Mouse (Mus musculus) MEL (cell line): ENCODE measurements around the gene Tulp4. TPM values are rescaled to one million over a fixed set of nuclear protein-coding genes. Genes with fewer than 3 reads are reported as not detected.

ENCODE experiments used
- DNase-seq: peaks from one replicate; pipeline ENCODE4 v3.0.0; 2011; ENCODE audit warnings: low read depth, low spot score
- H3K27ac ChIP-seq: 2 replicates; pipeline ENCODE4 v1.5.1; 2012; ENCODE audit warnings: low read depth, mild to moderate bottlenecking, control low read depth, low read length, moderate library complexity; ENCODE audit not compliant: control insufficient read depth
- H3K27me3 ChIP-seq, 2 experiments: fragments of 150-350 bp in 1 of 2; sonication (generic) in 1 of 2; 2 replicates each; pipeline ENCODE4 v1.6.1; 2012; ENCODE audit warnings: low read length in 2 of 2, mild to moderate bottlenecking in 2 of 2, improper control_type of control experiment in 1 of 2, moderate library complexity in 1 of 2; ENCODE audit not compliant: insufficient read depth in 2 of 2, control insufficient read depth in 1 of 2
- H3K36me3 ChIP-seq, 2 experiments: 2 replicates each; pipeline ENCODE4 v1.6.1; 2012 to 2014; ENCODE audit warnings: low read length in 2 of 2, improper control_type of control experiment in 1 of 2, inconsistent platforms in 1 of 2, mild to moderate bottlenecking in 1 of 2; ENCODE audit not compliant: insufficient read depth in 2 of 2, control insufficient read depth in 1 of 2
- H3K4me1 ChIP-seq, 2 experiments: fragments of 150-350 bp in 1 of 2; sonication (generic) in 1 of 2; 2 replicates each; pipeline ENCODE4 v1.6.1; 2012; ENCODE audit warnings: low read length in 2 of 2, improper control_type of control experiment in 1 of 2, mild to moderate bottlenecking in 1 of 2; ENCODE audit not compliant: insufficient read depth in 2 of 2, control insufficient read depth in 1 of 2
- H3K4me3 ChIP-seq, 2 experiments: fragments of 150-350 bp in 1 of 2; sonication (generic) in 1 of 2; 2 replicates each; pipeline ENCODE4 v1.5.1; 2012; ENCODE audit warnings: low read depth in 2 of 2, low read length in 2 of 2, mild to moderate bottlenecking in 2 of 2, moderate library complexity in 2 of 2, control low read depth in 1 of 2, improper control_type of control experiment in 1 of 2; ENCODE audit not compliant: control insufficient read depth in 1 of 2, insufficient read depth in 1 of 2
- H3K79me2 ChIP-seq: 2 replicates; pipeline ENCODE4 v1.6.1; 2012; ENCODE audit warnings: mild to moderate bottlenecking, low read length, moderate library complexity; ENCODE audit not compliant: control insufficient read depth, poor library complexity, insufficient read depth
- H3K9ac ChIP-seq: 2 replicates; pipeline ENCODE4 v1.6.1; 2012; ENCODE audit warnings: low read depth, mild to moderate bottlenecking, control low read depth, low read length, moderate library complexity; ENCODE audit not compliant: control insufficient read depth, poor library complexity, severe bottlenecking
- H3K9me3 ChIP-seq: fragments of 150-350 bp; sonication (generic); replicated peaks from 2 replicates; pipeline ENCODE4 v1.6.1; 2012; ENCODE audit warnings: mild to moderate bottlenecking, low read length, improper control_type of control experiment, moderate library complexity; ENCODE audit not compliant: insufficient read depth
- BHLHE40 ChIP-seq: IDR thresholded peaks from 2 replicates; pipeline ENCODE4 v1.6.1; 2012; ENCODE audit warnings: low read depth, mild to moderate bottlenecking, inconsistent platforms, low read length, improper control_type of control experiment, borderline replicate concordance
- CHD1 ChIP-seq: IDR thresholded peaks from 2 replicates; pipeline ENCODE4 v1.6.1; 2012; ENCODE audit warnings: low read depth, mild to moderate bottlenecking, inconsistent platforms, low read length, improper control_type of control experiment
- E2F4 ChIP-seq: IDR thresholded peaks from 2 replicates; pipeline ENCODE4 v1.6.1; 2011; ENCODE audit warnings: low read depth, low read length, improper control_type of control experiment, borderline replicate concordance
- EP300 ChIP-seq, 2 experiments: IDR thresholded peaks; 2 replicates each; pipeline ENCODE4 v1.6.1; 2011; ENCODE audit warnings: improper control_type of control experiment in 2 of 2, low read length in 2 of 2, low read depth in 1 of 2, mild to moderate bottlenecking in 1 of 2
- ETS1 ChIP-seq: IDR thresholded peaks from 2 replicates; pipeline ENCODE4 v1.6.1; 2012; ENCODE audit warnings: low read depth, mild to moderate bottlenecking, inconsistent platforms, low read length, improper control_type of control experiment, moderate library complexity
- GABPA ChIP-seq: IDR thresholded peaks from 2 replicates; pipeline ENCODE4 v1.6.1; 2012; ENCODE audit warnings: low read depth, mild to moderate bottlenecking, inconsistent platforms, low read length, improper control_type of control experiment, moderate library complexity
- MAFK ChIP-seq: IDR thresholded peaks from 2 replicates; pipeline ENCODE4 v1.6.1; 2011; ENCODE audit warnings: low read depth, mild to moderate bottlenecking, low read length, improper control_type of control experiment, borderline replicate concordance
- MAX ChIP-seq: IDR thresholded peaks from 2 replicates; pipeline ENCODE4 v1.6.1; 2011; ENCODE audit warnings: low read length, improper control_type of control experiment
- MAZ ChIP-seq: IDR thresholded peaks from 2 replicates; pipeline ENCODE4 v1.6.1; 2012; ENCODE audit warnings: low read depth, mild to moderate bottlenecking, inconsistent platforms, low read length, improper control_type of control experiment
- MXI1 ChIP-seq: IDR thresholded peaks from 2 replicates; pipeline ENCODE4 v1.6.1; 2011; ENCODE audit warnings: mild to moderate bottlenecking, low read depth, low read length, improper control_type of control experiment
- MYB ChIP-seq: IDR thresholded peaks from 2 replicates; pipeline ENCODE4 v1.6.1; 2011; ENCODE audit warnings: mild to moderate bottlenecking, low read depth, low read length, improper control_type of control experiment
- MYC ChIP-seq: IDR thresholded peaks from 2 replicates; pipeline ENCODE4 v1.6.1; 2011; ENCODE audit warnings: low read depth, mild to moderate bottlenecking, low read length, improper control_type of control experiment, moderate library complexity
- NRF1 ChIP-seq: IDR thresholded peaks from 2 replicates; pipeline ENCODE4 v1.6.1; 2014; ENCODE audit warnings: low read depth, mild to moderate bottlenecking, inconsistent platforms, low read length, improper control_type of control experiment, moderate library complexity; ENCODE audit not compliant: poor library complexity, insufficient read depth, severe bottlenecking
- RAD21 ChIP-seq: IDR thresholded peaks from 2 replicates; pipeline ENCODE4 v1.6.1; 2011; ENCODE audit warnings: mild to moderate bottlenecking, low read depth, low read length, improper control_type of control experiment
- SIN3A ChIP-seq: IDR thresholded peaks from 2 replicates; pipeline ENCODE4 v1.6.1; 2012; ENCODE audit warnings: low read length, improper control_type of control experiment, inconsistent platforms
- SMC3 ChIP-seq: IDR thresholded peaks from 2 replicates; pipeline ENCODE4 v1.6.1; 2011; ENCODE audit warnings: low read depth, low read length, improper control_type of control experiment
- TAL1 ChIP-seq: IDR thresholded peaks from 2 replicates; pipeline ENCODE4 v1.6.1; 2012; ENCODE audit warnings: mild to moderate bottlenecking, inconsistent platforms, low read length, moderate library complexity, mixed read lengths
- TBP ChIP-seq: IDR thresholded peaks from 2 replicates; pipeline ENCODE4 v1.8.0; 2011; ENCODE audit warnings: low read depth, low read length, improper control_type of control experiment
- TCF12 ChIP-seq: IDR thresholded peaks from 2 replicates; pipeline ENCODE4 v1.6.1; 2014; ENCODE audit warnings: low read depth, mild to moderate bottlenecking, inconsistent platforms, low read length, improper control_type of control experiment, moderate library complexity
- UBTF ChIP-seq: IDR thresholded peaks from 2 replicates; pipeline ENCODE4 v1.6.1; 2012; ENCODE audit warnings: low read depth, mild to moderate bottlenecking, inconsistent platforms, low read length, improper control_type of control experiment, moderate library complexity, borderline replicate concordance; ENCODE audit not compliant: insufficient read depth
- USF2 ChIP-seq, 2 experiments: IDR thresholded peaks; 2 replicates each; pipeline ENCODE4 v1.6.1; 2011 to 2012; ENCODE audit warnings: improper control_type of control experiment in 2 of 2, low read length in 2 of 2, borderline replicate concordance in 1 of 2, inconsistent platforms in 1 of 2, low read depth in 1 of 2, mild to moderate bottlenecking in 1 of 2; ENCODE audit not compliant: insufficient read depth in 1 of 2
- ZKSCAN1 ChIP-seq: IDR thresholded peaks from 2 replicates; pipeline ENCODE4 v1.6.1; 2012; ENCODE audit warnings: low read depth, mild to moderate bottlenecking, inconsistent platforms, low read length, improper control_type of control experiment, moderate library complexity
- ZMIZ1 ChIP-seq: IDR thresholded peaks from 2 replicates; pipeline ENCODE4 v1.6.1; 2012; ENCODE audit warnings: low read depth, mild to moderate bottlenecking, inconsistent platforms, low read length, improper control_type of control experiment, moderate library complexity
- ZNF384 ChIP-seq: IDR thresholded peaks from 2 replicates; pipeline ENCODE4 v1.6.1; 2012; ENCODE audit warnings: low read depth, mild to moderate bottlenecking, inconsistent platforms, low read length, improper control_type of control experiment
- polyA plus RNA-seq, 2 experiments: library from polyadenylated mRNA; stranded (reverse) in 1 of 2; unstranded in 1 of 2; fragments of >175 nt in 1 of 2; fragments of >200 nt in 1 of 2; gene quantifications; 2 replicates each; pipeline versions ENCODE4 v1.2.1 to v1.2.4; 2012; ENCODE audit warnings: low replicate concordance in 2 of 2, low read depth in 1 of 2; ENCODE audit not compliant: insufficient read length in 2 of 2, insufficient read depth in 1 of 2, missing spikeins in 1 of 2
- total RNA-seq: library from RNA; depleted of rRNA; stranded (reverse); fragments of 300-350 nt; gene quantifications from 2 replicates; pipeline ENCODE4 v1.2.3, GENCODE M21; 2012

The Tulp4 gene
- total and polyA plus RNA-seq, 3 experiments: 7.7 to 59.2 TPM; not detected in 1

GRCm38 (mm10) chr17:6161916-6162315, 55.7 kb downstream of the Tulp4 start:
- H3K4me1 ChIP-seq: no peaks in the 10 kb centered on the region
- no peak overlapping the region for H3K9ac ChIP-seq
- H3K79me2 ChIP-seq: no peaks in the 10 kb centered on the region
- no peaks in the 10 kb centered on the region for H3K36me3 ChIP-seq
- TF ChIP-seq RAD21 (no peak), EP300 (IDR thresholded peaks at IDR 0.05; ENCODE audit: low read depth in 1 of 2, low read length in 2 of 2) (no peak), TCF12 (no peak), BHLHE40 (no peak), MYB (no peak), ETS1 (no peak), ZMIZ1 (no peak), CHD1 (no peak), MXI1 (no peak), SMC3 (no peak), GABPA (no peak), MAX (no peak), MAZ (no peak), TBP (no peak), MAFK (no peak), ZKSCAN1 (no peak), UBTF (no peak), NRF1 (no peak), SIN3A (no peak), TAL1 (no peak)
- H3K27me3 ChIP-seq: no peaks in the 10 kb centered on the region
- H3K27ac ChIP-seq: no peak overlapping the region
- H3K9me3 ChIP-seq: no peaks in the 10 kb centered on the region
- DNase-seq: no peak
- no peak overlapping the region for H3K4me3 ChIP-seq

- no peaks in the 10 kb centered on the region for H3K79me2 ChIP-seq
These were observed 56.5 kb downstream of the Tulp4 start for GRCm38 (mm10) chr17:6162761-6163160.

More at GRCm38 (mm10) chr17:6162761-6163160, 56.5 kb downstream of the Tulp4 start:
- Histone ChIP-seq H3K27ac (no peak overlapping the region), H3K9me3 (no peaks in the 10 kb centered on the region), H3K27me3 (no peaks in the 10 kb centered on the region)
- TF ChIP-seq MAZ: no peak
- no peak for TF ChIP-seq ETS1
- TF ChIP-seq ZMIZ1: no peak
- no peak for TF ChIP-seq ZNF384
- TF ChIP-seq MAX: no peak
- no peak for TF ChIP-seq E2F4
- TF ChIP-seq MXI1: no peak
- TF ChIP-seq NRF1: no peak
- no peak for TF ChIP-seq MYC
- TF ChIP-seq USF2 (IDR thresholded peaks at IDR 0.05; ENCODE audit: borderline replicate concordance in 1 of 2, insufficient read depth in 1 of 2, low read depth in 1 of 2, low read length in 2 of 2): no peak
- no peak for TF ChIP-seq SIN3A
- TF ChIP-seq, all 39 proteins: peak for 0
- no peak overlapping the region for H3K9ac ChIP-seq
- no peaks in the 10 kb centered on the region for H3K4me1 ChIP-seq
- H3K36me3 ChIP-seq: no peaks in the 10 kb centered on the region
- no peak overlapping the region for H3K4me3 ChIP-seq
- no peak for DNase-seq
